Mouse (Mus musculus): ENCODE data around the gene Rnf227.

Gene Rnf227

GRCm38 (mm10) chr11:69331929-69332405 lies 8.3 kb upstream of the Rnf227 start:
- DNase-seq: peak; percentile 84

DNA sequence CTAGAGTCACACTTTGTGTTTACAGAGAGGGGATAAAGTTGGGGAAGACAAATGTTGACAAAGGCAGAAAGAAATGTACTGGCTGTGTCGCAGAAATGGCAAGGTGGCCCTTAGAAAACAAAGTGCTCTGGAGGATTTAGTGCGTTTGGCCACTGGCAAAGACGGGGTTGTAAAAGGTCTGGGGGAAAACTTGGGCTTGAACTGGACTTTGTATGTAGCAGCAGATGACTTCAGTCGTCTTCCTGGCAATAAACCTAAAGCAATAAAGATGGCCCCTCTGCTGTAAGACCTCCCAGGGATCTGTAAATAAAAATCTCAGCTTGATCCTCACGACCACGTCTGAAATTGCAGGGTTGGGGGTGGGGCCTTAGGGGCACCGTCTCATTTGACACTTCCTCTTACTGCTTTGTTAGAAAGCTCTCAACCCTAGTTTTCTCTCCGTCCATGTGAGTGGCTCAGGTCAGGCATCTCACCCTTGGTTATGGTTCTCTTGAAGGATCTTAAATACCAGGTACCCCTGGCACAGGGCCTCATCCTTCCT lies 7.5 kb upstream of the Rnf227 start:
- peak; percentile 31 for DNase-seq

DNA sequence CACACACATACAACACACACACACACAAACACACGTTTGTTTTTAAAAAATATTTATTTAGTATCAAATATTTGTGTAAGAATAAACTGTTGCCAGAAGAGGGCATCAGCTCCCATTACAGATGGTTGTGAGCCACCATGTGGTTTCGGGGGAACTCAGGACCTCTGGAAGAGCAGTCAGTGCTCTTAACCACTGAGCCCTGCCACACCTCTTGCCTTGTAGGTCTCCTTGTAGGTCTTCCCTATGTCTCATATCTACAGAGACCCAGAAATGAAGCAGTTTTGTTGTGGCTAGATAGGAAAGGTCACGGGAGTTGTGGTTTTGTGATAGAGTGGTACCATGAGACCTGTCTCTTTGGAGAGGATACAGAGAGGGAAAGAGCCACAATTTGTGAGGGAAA lies 6.3 kb upstream of the Rnf227 start:
- DNase-seq: no peak

DNA sequence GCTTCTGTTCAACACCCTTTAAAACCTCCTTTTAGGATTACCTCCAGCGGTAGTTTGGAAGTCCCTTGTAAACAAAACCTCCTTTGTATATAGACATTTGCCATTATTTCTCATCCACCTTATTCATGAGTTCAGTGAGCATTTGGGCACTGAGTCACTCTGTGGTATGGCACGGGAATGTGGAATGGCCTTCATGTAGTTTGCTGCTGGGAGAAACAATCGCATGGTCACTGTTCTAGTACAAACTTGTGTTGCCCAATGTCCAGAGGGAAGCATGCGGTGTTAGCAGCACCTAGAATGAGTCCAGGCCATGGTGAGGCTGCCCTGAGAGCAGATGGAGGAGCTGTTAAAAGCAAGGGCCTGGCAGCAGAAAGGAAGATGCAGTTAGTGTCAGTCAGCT lies 5.5 kb upstream of the Rnf227 start:
- DNase-seq: no peak

- no peak for DNase-seq
Observed at GRCm38 (mm10) chr11:69346441-69346840, 6.2 kb downstream of the Rnf227 start.

- DNase-seq: no peak
Observed at GRCm38 (mm10) chr11:69356544-69356943, 16.3 kb downstream of the Rnf227 start.

GRCm38 (mm10) chr11:69357690-69358089 lies 17.4 kb downstream of the Rnf227 start:
- no peak for DNase-seq

DNA sequence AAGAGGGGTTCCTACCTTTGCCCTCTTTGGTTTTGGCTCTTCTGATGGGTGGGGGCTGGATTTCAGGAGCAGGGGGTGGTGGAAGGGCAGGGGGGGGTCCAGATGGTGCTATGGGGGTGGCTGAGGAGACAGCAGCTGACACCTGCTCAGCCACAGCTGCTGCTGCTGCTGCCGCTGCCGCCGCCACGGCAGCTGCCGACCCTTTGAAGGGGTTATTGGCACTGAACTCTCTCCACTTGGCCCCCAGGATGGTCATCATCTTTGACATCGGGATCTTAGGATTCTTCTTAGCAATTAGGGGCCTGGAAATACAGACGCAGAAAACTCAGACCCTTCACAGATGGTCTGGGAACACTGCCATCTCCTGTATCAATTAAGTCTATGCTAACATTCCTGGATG lies 21.8 kb downstream of the Rnf227 start:
- peak; percentile 28 for DNase-seq

- DNase-seq: no peak
Observed at GRCm38 (mm10) chr11:69362479-69362878, 22.2 kb downstream of the Rnf227 start.

DNA sequence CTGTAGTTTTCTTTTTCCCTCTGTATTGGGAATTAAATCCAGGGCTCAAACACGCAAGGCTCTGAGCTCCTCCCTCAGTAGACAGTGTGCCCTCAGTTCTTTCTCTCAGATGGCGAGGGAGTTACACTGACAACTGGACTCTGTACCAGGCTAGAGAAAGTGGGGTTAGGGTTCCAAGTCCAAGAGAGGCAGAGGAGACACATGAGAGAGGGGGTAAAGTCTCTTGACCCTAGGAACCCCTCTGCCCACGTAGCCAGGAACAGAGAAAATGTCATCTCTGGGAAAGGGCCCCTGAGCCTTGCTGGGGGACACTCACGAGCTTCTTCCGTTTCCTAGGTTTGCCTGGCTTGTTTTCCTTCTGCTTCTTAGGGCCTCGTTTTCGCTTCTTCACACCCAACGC lies 24.1 kb downstream of the Rnf227 start:
- DNase-seq: no peak

DNA sequence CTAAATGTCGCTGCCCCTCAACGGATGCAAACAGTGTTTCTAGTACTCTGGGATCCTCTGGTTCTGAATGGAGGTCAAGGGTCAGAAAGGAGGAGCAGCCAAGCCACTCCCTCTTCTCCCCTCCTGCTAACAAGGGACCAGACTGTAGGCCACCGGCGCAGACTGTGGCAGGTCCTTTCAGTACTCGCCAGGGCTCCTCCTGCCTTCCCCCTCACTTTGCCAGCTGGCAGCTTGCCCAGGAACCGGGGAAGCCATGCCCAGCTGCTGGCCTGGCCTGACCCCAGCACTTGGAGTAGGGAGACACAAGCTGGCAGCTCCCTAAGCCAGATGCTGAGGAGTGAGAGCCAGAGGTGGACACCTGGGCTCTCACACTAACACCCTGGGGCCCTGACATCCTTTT lies 24.6 kb downstream of the Rnf227 start:
- peak; percentile 33 for DNase-seq

- DNase-seq: no peak
Observed at GRCm38 (mm10) chr11:69365722-69366121, 25.5 kb downstream of the Rnf227 start.

- DNase-seq: peak; percentile 84
Observed at GRCm38 (mm10) chr11:69366157-69366854, 26.0 kb downstream of the Rnf227 start.

GRCm38 (mm10) chr11:69366855-69367615 lies 26.8 kb downstream of the Rnf227 start:
- peak; percentile 42 for DNase-seq

- DNase-seq: no peak
Observed at GRCm38 (mm10) chr11:69367616-69368355, 27.5 kb downstream of the Rnf227 start.

DNA sequence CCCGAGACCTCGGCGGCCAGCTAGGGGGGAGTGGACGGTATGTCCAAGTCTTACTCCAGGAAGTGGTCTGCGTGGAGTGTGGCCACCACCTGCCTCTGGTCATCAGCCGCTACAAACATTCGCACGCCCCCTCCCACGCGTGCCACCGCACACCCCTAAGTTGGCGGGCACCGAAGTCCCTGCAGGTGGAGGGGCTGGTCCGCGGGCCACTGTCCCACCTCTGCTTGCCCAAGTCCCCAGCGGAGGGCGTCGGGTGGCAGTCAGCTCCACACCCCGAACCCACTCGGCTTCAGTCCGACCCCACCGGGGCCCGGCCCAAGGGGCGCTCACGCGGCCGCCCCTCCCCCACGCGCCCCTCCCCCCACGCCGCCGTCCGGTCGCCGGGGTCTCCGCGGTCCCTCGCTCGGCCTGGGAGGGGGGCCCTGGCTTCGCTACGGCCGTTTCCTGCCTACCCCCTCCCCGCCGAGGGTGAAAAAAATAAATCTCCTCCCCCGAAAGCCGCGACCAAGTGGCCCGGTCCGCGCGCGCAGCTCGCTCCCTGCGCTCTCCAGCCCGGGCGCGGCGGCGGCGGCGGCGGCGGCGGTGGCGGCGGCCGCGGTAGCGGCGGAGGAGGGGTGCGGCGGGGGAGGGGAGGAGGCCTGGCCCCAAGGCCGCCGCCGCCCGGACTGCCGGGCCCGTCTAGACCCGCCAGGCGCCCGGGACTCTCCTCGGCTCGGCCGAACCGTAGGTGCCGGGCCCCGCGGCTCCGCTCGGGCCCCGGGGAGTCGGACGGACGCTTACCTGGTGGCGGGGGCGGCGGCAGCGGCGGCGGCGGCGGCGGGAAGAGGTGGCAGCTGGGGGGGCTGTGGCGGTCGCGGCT lies 28.3 kb downstream of the Rnf227 start:
- peak; percentile 67 for DNase-seq

GRCm38 (mm10) chr11:69369215-69369989 lies 29.1 kb downstream of the Rnf227 start, which contains the start of gene Chd3:
TSS of gene Chd3 (minus strand) at chr11:69369406.
- peak; percentile 44 for DNase-seq

DNA sequence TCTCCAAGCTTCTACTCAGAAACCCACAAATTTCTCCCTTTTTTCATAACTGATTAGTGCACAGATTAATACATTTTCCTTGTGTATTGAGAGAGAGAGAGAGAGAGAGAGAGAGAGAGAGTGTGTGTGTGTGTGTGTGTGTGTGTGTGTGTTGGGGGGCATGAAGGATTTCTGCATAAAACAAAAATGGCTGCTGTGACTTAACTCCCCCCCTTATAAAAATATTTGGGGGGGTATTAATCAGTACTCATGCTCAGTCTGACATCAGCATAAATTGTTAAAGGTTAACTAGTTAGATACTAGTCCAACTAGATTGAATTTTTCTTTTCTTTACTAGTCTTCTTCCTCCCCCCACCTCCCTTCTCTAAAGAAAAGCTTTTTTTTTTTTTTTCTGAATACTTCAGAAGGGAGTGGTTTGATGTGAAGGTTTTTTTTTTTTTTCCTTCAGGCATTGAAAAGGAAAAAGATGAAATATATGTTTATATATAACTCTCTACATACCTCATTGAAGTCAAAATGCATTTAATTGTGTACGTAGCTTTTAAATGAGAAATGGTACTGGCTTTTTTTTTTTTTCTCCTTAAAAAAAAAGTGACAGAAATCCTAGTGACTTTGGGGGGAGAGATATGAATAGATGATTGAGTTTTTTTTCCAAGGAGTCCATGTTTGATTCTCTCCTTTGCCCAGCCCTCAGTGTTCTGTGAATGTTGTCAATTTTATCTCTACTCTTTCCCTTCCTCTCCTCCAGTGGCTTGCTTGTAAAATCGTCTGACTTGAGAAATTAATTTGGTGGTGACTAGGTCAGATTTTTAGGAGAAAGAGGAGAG lies 29.9 kb downstream of the Rnf227 start:
- DNase-seq: no peak

DNA sequence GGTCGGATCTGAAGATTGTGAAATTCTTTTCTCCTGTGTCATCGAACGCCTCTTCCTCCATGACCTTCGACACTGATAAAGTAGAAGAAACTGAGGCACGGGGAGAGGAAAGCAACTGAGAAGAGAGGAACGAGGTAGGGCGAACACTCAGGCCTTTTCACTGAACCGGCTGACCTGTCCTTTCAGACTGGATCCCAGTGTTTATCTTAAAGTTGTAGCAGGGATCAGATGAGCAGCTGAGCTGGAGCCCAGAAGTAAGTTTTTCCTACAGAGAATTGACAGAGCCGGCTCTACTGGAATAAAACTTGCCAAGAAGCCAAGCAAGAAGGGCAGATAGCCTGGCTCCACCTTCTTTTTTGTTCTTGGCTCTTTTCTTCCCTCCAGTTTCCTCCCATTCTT lies 30.6 kb downstream of the Rnf227 start:
- no peak for DNase-seq

DNA sequence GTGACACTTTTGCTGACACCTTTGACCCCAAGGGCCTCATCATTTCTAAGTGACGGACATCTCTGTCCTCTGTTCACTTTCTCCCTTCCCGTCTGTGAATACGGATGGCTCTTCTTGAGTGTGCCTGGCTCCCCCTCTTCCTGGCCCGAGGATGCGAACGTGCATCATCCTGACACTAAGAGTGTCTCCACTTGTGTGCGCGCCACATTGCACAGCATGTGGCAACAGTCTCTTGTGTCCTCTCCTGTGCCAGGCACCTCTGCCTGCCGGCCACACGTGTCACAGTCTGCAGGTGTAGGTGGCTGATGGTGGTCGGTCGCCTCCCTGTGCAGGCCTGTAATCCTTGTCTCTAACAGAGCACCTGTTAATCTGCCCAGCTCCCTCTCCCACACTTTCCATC lies 31.3 kb downstream of the Rnf227 start:
- no peak for DNase-seq
